Mouse (Mus musculus) heart, postnatal 4 days (tissue): ENCODE data around the gene Bcan. TPM values are rescaled to one million over a fixed set of nuclear protein-coding genes. Genes with fewer than 3 reads are reported as not detected.

Source experiments
- DNase-seq: peaks from one replicate; pipeline ENCODE4 v3.0.0; 2021
- total RNA-seq, 2 experiments: library from RNA; stranded (reverse); gene quantifications; 2 replicates each; pipeline ENCODE4 v1.2.3; 2021

Gene Bcan
- total RNA-seq, 2 experiments from 2014 or later, result 0.12 to 0.29 TPM

DNA sequence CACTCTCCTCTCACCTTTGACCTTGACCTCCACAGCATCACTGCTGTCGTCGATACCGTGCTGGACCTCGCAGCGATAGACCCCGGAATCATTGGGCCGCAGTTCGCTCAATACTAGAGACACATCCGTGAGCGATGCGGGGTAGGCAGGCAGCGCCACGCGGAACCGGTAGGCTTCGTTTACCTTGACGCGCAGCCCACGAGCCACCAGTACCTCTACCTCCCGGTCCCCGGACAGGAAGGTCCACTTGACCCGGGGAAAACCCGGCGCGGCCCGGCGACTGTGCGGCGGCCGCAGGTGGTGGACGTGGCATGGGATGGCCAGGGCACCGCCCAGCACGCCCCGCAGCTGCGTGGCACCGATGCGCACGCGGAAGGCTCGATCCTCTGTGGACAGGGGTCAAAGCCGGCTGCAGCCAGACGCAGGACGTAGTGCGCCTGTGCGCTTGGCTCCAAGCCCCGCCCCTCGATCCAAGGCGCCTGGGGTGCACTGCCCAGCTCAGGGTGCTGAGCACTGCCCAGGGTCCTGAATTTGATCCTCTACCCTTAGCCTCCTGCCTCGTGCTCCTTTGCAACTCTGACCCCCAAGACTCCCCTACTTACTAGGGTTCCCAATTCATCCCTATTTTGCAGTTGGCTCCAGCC lies 2.9 kb downstream of the Bcan start:
- peak; percentile 53 for DNase-seq

DNA sequence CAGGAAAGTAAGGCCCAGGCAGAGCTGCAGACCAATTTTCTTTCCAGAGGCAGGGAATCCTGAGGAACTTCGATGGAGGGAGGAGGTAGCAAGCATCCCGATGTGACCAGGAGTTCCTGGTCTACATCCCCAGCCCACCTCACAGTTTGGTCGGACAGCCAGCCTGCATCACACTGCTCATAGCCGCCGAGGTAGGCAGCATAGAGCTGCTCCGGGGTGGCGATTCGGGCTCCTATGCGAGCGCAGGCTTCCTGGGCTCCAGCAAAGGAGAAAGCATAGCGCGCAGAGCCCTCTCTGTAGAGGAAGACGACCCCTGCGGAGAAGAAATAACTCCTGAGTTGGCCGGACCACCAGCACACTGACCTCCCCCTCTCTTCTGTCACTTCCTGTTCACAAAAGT lies 3.6 kb downstream of the Bcan start:
- no peak for DNase-seq

DNA sequence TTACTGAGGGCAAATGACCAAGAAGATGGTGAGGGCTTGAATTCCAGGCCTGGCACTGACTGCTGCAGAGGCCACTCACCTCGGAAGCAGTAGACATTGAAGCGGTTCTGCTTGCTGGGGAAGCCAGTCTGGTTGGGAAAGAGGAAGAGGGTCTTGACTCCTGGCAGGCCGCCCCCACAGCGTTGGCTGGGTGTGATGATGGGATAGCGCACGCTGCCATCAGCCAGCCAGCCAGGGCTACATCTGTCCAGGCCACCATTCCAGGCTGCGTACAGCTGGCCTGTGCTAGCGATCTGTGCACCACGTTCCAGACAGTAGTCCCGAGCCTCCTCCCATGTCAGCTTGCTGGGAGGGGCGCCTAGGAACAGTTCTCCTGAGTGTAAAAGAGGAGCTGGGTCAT lies 4.7 kb downstream of the Bcan start:
- no peak for DNase-seq

DNA sequence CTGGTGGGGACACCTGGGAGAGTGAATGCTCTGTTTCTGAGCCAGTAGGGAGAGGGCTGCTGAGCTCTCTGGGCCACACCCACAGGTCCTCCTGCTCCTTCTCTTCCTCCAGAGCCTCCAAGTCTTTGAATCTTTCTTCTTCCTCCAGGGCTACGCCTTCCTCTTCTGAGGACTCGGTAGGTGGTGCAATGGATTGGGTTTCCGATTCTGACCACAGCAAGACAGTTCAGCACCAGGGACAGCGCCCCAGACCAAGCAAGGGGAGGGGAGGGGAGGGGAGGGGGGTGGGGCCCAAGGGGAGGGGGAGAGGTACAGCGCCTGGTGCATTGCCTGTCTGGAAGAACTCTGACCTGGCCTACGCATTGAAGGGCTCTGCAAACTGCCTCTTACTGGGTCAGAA lies 6.6 kb downstream of the Bcan start:
- peak; percentile 73 for DNase-seq

DNA sequence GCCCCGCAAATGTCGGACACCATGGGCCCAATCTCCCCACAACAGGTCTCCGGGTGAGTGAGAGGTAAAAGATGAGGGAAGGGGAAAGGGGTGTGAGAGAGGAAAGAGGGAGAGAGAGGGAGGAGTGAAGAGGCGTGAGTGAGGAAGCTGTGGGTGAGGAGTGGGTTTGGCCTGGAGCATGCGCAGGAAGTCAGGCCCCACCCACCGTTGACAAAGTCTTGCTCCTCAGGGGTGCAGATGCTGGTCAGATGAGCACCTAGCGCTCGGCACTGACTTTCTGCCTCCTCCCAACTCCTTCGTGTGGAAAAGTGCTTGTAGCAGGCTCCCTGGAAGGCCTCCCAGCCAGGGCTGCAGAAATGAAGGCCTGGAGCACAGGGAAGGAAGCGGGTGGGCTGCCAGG lies 10.1 kb downstream of the Bcan start:
- DNase-seq, result no peak

DNA sequence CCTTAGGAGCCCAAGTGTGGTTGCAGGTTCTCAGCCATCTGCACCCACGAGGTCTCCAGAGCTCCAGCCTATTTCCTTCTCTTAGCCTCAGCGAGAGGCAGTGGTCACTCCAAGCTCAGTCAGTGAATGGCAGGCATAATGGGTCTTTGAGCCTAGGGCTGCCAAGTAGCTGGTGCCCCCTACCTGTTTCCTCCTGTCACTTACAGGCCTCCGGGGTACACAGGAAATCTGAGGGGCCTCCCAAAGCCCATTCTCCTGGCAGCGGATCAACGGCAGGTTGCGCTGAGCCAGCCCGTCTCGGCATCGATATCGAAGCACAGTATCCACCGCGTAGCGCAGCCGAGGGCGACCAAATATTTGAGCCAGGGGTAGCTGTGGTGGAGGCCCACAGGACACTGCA lies 12.0 kb downstream of the Bcan start:
- DNase-seq, result no peak

DNA sequence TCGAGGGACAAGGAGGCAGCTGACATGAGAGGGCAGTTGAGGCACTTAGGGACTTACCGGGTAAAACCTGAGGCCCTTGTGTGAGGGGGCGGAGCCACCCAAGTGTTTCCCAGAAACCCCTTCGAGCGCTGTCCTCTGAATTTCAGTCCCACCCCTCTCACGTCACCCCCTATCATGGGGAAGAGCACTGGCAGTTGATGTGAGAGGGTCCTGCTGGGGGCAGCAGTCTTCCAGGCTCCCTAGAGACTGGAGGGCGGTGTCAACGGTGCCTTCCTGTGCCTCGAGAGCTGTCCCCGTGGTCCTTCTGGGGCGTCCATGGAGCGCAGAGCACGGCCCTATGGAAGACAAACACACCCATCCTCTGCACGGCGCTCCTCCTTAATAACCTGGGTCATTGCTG lies 12.4 kb downstream of the Bcan start:
- peak; percentile 29 for DNase-seq

DNA sequence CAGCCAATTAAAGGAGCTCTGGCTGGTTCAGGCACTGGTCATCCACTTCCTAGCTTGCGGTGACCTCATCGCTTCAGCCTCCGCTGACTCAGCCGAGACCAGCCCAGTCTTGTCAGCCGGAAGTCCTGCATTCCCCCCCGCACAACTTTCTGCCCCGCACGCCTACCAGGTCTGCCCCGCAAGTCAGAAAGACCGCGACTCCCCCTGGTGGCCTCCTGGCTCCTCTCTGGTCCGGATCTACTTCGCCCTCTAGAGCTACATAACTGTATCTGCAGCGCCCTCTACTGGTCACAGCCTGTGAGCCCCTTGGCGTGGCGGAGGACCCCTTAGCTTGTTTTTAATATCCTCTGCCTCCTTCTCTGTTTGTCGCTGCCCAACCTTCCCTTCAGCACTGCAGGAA lies 13.2 kb downstream of the Bcan start:
- DNase-seq, result peak; percentile 99

DNA sequence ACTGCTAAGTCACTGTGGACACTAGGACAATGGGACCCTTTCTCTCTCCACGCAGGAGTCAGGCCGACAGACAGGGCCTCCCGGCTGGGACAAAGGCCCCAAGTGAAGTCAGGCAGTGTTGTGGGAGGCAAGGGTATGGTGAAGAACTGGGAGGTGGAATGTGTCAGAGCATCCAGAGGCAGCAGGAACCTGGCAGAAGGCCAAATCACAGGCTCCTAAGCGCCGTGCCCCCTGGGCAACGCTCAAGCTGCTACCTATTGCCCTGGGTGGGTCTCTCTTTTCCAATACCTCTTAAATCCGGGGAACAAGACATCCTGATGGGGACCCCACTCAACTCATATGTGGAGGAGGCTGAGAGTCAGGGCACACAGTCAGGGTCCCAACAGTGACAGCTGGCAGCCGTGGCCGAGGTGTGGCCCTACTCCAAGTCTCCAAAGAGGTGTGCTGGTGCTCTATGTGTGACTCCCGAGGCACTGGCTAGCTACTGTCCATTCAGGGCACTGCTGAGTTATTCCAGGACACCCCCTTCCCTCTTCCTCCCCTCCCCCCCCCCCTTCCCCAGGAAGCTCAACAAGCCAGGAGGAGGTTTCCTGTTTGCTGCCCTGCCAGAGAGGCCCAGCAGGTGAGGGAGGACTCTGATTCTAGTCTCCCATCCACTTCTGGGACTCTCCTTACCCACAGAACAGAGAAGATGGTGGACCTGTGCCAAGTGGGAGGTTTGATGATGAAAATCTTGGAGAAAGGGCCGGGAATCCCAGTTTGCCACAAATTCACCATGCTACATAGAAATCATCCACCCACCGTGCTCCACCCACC lies 14.3 kb downstream of the Bcan start:
- peak; percentile 59 for DNase-seq

DNA sequence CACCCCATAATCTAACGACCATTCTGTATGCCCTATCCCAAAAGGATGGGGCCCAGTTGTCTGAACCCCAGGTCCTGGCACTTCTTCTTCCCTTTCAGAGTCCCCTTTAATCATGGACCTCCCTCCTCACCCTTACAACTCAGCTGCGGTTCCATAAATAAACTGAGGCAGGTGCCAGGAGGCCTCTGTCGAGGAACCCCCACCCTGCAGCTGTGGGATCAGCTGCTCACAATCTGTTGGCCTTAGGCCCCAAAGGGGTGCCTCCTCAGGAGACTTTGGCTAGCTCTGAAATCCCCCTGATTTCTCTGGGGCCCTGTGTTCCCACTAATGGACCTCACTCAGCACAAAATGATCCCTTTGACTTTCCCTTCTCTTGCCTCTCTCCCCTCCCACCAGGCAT lies 15.9 kb downstream of the Bcan start:
- no peak for DNase-seq

DNA sequence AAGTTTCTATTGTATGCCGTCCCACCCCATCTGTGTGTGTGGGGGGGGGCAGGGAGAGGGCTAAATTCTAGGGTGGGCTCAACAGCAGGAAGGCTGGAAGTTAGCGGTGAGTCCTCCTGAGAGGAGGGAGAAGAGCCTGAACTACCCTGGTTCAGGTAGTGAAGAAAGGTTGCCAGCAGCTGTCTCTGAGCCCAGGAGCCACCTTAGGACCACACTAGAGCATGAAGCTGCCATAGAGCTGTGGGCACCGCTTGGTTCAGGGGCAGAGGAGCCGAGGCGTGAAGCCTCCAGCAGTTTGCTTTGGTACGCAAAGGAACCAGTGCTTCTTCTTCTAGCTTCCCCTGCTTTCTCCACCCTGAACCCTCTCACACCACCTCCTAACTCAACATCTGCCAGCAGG lies 16.4 kb downstream of the Bcan start:
- DNase-seq, result no peak

DNA sequence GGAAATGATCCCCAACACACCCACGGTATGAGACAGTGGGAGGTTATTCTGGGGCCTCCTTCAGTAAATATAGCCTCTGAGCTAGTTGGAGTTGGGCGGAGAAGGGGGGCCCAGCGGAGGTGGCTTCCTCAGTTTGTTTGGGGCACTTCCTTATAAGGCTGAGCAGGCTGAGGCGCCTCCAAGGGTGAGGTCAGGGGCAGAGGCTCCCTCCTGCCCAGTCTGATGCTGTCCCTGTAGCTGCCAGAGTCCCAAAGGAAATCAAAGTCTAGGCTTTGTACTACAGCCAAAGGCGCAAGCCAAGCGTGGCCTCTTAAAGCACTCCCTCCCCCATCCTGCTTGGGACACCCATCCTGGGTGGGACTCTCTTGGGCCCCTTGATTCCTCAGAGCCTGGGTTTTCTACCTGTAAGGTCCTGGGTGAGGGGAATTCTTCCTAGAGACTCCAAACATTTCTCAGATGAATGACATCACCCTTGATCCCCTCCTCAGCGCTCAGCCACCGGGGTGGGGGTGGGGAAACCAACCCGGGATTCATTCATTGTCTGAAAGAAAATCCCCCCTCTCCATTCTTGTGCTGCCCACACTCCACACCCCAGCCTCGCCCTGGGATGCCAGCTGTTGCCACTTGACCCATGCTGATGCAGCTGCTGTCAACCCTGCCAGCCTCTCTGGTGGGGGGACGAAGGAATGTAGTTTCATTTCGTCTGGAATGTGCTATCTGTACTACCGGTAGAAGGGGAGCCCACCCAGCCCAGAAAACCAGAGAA lies 17.0 kb downstream of the Bcan start:
- DNase-seq, result peak; percentile 72

DNA sequence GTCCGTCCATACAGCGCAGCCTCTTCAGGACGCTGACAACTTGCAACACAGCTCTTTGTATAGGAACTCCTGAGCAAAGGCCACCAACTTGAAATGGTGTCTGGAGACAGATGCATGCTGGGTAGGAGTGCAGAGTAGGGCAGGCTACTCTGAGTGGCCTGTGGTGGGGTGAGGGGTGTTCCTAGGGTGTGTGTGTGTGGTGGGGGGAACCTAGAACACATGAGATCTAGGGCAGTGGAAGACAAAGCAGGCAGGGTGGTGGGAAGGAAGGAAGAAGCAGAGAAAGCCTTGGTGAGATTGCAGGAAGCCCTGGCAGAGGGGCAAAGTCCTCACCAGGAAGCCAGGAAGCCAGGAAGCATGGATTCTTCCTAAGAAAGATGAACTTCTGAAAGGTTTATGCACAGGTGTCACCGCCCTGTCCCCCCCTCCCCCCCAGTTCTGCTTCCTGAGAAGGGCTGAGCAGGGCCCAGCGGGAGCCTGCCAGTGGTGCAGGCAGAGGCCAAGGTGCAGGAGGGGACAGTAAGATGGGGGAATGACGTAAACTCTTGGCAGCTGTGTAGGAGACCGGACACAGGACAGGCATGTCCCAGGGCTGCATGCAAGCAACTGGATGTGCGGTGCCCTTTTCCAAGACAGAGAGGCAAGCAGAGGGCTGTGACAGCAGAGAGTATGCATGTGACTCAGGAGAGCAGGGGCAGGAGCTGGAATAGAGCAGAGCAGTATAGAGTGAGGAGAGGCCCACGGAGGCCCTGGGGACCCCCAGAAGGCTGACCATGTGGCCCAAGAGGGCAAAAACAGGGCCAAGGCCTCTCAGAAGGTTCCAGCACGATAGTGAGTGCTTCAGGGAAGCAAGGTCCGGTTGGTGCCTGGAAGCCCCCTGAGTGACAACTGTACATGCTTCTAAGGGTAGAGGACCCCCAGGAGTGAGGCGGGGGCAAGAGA lies 17.9 kb downstream of the Bcan start:
- DNase-seq, result peak; percentile 76

DNA sequence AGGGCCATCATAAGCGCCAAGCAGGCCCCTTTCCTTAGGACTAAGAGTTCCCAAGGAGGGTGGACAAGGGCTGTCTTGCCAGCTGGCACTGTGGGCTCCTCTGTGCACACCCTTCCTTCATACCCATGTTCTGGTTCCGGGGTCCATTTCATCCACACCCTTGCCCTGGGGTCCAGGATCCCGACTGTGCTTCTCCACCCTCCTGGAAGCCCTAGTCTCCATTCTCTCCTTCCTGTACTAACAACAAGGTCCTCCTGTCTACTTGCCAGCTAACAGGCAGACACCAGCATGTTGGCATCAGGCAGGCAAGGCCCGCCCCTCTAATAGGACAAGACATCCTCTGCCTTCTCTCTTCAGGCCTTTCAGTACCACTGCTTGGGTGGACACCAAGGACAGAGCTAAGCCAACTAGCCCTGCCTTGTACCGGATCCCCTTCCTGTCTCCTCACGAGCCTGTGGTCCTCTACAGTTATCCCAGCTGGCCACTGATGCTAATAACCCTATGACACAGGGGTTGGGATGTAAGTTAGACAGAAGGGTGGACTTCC lies 18.7 kb downstream of the Bcan start:
- no peak for DNase-seq

DNA sequence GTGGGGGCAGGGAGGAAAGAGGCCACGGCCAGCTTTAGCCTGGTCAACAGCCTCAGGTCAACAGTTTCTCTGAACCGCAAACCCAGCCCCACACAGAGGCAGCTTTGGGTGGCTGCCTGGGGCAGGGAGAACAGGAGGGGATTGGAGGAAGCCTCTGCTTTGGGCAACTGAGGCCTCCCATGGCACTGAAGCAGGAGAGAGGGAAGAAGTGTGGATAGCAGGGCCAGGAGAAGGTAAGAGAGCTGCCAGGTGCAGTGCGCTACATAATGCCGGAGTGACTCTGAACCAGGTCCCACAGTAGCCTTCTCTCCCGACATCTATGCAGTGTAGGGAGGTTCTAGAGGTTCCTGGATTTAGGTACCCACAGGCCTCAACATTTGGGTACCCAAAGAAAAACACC lies 19.3 kb downstream of the Bcan start:
- no peak for DNase-seq

DNA sequence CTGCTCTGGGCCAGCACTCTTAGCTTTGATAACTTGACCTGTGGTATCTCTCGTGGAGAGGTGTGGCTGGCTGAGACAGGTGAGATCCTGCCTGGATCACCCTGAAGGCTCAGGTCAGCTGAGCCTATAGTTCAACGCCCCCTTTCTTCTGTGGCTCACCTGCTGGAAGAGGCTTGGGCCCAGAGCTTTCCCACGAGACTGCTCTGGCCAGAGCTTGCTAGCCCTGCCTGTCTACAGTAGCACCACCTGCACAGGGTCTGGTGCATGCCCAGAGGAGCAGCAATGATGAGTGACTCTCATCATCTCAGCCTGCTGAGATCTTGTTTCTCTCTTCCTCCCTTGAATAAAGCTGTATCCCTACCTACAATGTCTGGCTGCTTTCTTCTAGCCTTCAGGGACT lies 19.9 kb downstream of the Bcan start:
- DNase-seq, result no peak

DNA sequence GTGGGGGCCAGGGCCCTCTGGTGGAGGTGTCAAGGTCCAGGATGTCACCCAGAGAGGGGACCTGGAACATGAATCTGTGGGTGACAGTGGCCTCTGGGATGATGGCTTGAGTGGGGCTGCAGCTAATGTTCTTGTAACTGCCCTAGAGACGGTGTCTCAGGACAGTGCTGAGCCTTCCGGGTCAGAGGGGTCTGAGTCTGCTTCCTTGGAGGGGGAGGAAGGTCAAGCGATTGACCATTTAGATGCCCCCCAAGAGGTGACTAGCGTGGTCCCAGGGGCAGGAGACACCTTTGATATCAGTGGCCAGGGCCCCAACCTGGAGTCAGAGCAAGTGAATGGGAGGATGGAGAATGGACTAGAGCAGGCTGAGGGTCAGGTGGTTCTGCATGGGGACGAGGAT lies 20.5 kb downstream of the Bcan start:
- no peak for DNase-seq

DNA sequence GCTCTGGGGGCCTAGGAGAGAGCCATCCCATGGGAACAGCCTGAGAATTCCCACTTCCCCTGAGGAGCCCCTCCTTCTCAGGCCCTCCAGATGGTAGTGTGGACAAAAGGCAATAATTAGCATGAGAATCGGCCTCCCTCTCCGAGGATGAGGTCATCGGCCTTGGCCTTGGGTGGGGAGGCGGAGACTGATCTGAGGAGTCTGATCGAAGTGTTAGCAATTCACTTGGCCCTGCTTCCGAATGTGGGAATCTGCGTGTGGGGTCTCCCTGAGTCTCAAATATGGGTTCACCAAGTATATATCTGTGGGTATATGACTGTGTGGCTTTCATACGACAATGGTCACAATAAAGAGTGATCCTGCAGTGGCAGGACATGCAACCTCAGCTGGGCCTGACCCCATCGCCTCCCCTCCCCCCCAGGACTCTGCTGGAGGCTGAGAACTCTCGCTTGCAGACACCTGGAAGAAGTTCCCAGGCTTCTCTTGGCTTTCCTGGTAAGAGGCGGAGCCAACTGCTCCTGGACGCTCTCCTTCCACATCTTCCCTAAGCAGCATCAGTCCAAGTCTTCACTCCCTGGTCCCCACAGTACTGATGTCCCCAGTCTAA lies 25.5 kb downstream of the Bcan start:
- peak; percentile 66 for DNase-seq

DNA sequence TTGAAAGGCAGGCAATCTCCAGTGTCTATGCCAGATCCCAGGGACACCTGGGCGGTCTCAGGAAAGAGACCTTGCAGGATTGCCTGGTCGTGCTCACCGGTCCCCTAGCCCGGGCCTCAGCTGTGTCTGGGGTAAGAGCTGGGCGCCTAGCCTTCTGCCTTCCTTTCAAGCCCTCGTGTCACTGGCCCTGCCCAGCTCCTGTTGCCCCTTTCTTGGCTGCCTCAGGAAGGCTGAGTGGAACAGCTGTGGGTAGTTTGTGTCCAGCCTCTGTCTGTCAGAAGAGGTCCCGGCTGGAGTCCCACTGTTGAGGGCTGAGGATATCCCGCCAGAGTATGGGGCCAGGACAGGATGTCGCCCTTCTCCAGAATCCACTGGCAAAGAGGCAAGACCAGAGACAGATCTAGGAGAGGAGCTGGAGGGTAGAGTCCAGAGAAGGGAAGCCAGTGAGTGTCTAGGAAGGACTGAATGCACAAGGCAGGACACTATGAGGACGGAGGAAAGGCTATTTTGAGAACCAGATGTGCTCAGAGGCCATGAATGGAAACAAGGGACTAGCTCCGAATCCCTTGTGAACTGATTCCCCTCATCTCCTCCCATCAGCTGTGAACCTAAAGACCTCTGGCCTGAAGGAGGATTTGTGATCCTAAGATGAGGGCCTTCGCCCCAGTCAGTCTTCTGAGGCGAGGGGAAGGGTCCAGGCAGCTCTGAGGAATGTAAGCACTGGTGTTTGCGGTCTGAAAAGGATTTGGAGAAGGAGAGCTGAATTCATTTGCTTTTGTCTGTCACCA lies 26.2 kb downstream of the Bcan start:
- DNase-seq, result no peak

DNA sequence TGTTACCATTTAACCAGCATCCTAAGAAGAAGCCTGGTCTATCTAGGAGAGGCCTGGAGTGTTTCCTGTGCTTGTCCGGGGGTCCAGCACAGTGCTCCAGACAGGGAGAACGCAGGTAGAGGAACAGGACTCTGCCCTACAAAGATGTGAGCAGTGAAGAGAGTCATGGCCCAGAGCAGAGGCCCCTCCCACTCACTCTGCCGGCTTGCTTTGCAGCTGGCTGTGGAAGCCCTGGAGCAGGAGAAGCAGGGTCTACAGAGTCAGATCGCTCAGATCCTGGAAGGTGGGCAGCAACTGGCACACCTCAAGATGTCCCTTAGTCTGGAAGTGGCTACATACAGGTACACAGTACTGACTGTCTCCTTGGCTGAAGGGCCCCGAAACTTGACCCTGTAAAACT lies 27.3 kb downstream of the Bcan start:
- DNase-seq, result no peak

DNA sequence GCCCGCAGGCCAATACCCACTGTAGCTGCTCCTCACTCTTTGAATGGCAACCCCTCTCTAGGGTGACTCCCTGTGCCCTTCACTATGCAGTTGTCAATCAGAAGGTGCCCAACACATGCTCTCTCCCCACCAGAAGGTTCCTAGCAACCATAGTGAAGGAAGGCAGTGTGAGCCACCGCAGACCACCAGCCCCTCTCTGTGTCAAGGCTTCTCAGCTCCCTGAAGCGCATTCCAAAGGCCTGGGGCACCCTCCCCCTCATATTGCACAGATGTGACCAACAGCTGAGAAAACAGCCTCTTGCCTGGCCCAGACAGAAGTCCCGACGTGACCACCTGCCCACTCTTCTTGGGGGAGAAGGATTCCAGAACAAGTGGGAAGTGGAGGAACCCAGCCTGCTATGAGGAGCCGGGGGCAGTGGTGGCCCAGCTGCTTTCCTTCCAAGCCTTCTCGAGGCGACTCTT lies 27.8 kb downstream of the Bcan start:
- no peak for DNase-seq
